Mouse (Mus musculus) ES-E14 (cell line): ENCODE measurements around the gene Nfkb1.

ENCODE experiments used
- CHD2 ChIP-seq: IDR thresholded peaks from 2 replicates; pipeline ENCODE4 v1.6.1; 2014; ENCODE audit warnings: mild to moderate bottlenecking, low read depth, low read length, inconsistent platforms
- HCFC1 ChIP-seq: IDR thresholded peaks from 2 replicates; pipeline ENCODE4 v1.6.1; 2012; ENCODE audit warnings: low read length, inconsistent platforms, borderline replicate concordance; ENCODE audit not compliant: insufficient read depth
- MAFK ChIP-seq: IDR thresholded peaks from 2 replicates; pipeline ENCODE4 v1.6.1; 2014; ENCODE audit warnings: mild to moderate bottlenecking, low read depth, low read length, inconsistent platforms; ENCODE audit not compliant: insufficient read depth
- ZC3H11A ChIP-seq: IDR thresholded peaks from 2 replicates; pipeline ENCODE4 v1.6.1; 2012; ENCODE audit warnings: low read depth, mild to moderate bottlenecking, inconsistent platforms, low read length, borderline replicate concordance
- ZNF384 ChIP-seq: IDR thresholded peaks from 2 replicates; pipeline ENCODE4 v1.6.1; 2012; ENCODE audit warnings: low read depth, low read length, inconsistent platforms

- TF ChIP-seq MAFK, result no peak
- no peak for TF ChIP-seq CHD2
- TF ChIP-seq HCFC1, result no peak
- TF ChIP-seq ZNF384, result no peak
- no peak for TF ChIP-seq ZC3H11A
Measured at GRCm38 (mm10) chr3:135634275-135634674, 57.1 kb downstream of the Nfkb1 start.
